Mouse (Mus musculus): ENCODE measurements around the gene Mcrip1. TPM values are rescaled to one million over a fixed set of nuclear protein-coding genes. Genes with fewer than 3 reads are reported as not detected.

Mcrip1 gene
- polyA plus RNA-seq, 1 experiment from 2014 or later = 78.0 TPM

DNA sequence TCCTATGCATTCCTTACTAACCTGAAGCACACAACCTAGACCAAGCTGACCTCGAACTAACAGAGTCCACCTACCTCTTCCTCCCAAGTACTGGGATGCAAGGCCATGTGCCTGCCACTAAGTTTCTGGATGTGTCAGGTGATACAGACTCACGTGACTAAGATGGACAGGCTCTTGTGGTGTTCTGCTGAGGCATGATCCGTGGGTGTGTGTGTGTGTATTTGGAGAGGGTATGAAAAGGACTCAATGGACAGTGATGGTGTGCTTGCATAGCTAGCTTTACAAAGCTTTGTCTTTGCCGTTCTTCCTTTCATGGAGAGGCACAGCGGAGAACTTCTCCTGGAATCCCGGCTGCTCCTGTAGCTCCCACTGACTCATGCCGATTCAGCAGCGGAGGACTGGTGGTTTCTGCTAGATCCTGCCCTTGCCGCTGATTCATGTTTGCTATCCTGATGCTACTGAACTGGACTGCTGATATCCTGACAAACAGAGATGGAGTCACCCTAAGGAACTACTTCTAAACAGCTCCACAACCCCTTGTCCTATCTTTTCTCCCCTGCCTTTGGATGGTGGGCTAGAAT, 41.1 kb downstream of the Mcrip1 start:
- ChIA-PET POLR2A (interaction anchor here (1.1 kb wide), 1 partner anchor 17 kb away, joined by 4 read pairs; the partner anchor contains the start of gene Slc25a10), CTCF (interaction anchor here (0.9 to 4.2 kb wide), 3 partner anchors 17 to 150 kb away, joined by 3 to 26 read pairs (median 4); partner anchors contain the start of genes P4hb and Slc25a10)
- DNase-seq (ENCODE audit: low read depth, low spot score) = no peak
- in situ Hi-C loops (cut with MboI; ENCODE audit: low pct_unique_long_range_greater_than_20kb) = no loop called here
- no peak for ATAC-seq
- TF ChIP-seq CTCF (IDR thresholded peaks at IDR 0.05) = no peak
- no peaks in the 10 kb centered on the region for H3K27me3 ChIP-seq

DNA sequence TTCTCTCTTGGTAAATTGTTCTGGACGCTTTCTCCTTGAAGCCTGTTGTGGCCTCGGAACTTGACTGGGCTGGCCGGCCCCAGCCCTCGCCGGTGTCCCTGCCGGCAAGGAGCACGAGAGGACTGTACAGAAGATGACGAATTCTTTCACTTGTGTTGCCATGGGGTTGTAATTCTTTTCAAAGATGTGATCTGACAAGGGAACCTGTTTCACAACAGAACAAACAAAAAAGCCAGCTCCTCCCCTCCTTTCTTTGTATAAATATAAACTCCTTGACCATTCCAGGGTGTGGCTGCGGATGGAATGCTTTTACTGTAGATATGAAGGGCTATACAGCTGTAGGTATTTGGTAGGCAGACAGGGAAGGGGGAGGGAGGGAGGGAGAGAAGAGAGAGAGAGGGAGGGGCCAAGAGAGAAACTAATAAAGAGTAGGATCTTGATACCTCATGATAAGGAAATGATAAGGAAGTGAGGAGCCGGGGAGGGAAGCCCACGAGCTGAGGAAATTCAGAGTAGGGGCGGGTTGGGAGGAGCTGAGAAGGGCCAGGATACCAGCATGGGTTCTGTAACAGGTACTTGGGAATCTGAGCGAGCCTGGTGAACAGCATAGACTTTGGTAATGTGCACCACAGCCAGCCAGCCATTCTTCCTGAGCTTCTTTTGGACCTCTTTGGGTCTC, 41.8 kb downstream of the Mcrip1 start:
- DNase-seq (ENCODE audit: low read depth, low spot score) (no peak), ATAC-seq (no peak)
- CTCF ChIA-PET = interaction anchor here (0.9 to 4.2 kb wide), 3 partner anchors 17 to 151 kb away, joined by 3 to 26 read pairs (median 4); partner anchors contain the start of genes P4hb and Slc25a10
- no peaks in the 10 kb centered on the region for H3K27me3 ChIP-seq
- no peak for TF ChIP-seq CTCF (IDR thresholded peaks at IDR 0.05)
- in situ Hi-C loops (cut with MboI; ENCODE audit: low pct_unique_long_range_greater_than_20kb) = no loop called here
- POLR2A ChIA-PET = interaction anchor here (1.1 kb wide), 1 partner anchor 17 kb away, joined by 4 read pairs; the partner anchor contains the start of gene Slc25a10

DNA sequence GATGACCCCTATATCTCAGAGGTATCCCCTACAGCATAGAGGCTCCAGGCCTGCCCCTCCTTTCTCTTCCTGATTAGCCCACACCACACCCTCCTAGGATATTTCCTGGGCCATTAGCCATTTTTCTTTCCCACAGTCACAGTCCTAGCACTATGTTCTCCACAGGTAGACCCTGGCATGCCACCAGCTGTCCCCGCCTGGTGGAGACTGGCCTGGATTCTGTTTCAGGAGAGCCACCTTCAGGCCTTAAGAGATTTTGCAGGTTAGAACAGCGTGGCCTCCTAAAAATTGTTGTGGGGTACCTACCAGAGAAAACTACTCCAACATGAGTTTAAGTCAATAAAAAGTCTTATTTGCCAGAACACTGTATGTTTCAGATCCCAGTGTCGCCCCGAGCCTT, 42.6 kb downstream of the Mcrip1 start:
- no peaks in the 10 kb centered on the region for H3K27me3 ChIP-seq
- DNase-seq (ENCODE audit: low read depth, low spot score) (no peak), ATAC-seq (no peak)
- in situ Hi-C loops (cut with MboI; ENCODE audit: low pct_unique_long_range_greater_than_20kb) = no loop called here
- POLR2A ChIA-PET = no interaction called here
- CTCF ChIA-PET = interaction anchor here (1.1 to 4.2 kb wide), 3 partner anchors 8 to 16 kb away, joined by 3 to 26 read pairs (median 3); partner anchors contain the start of gene Slc25a10
- TF ChIP-seq CTCF (IDR thresholded peaks at IDR 0.05) = no peak

DNA sequence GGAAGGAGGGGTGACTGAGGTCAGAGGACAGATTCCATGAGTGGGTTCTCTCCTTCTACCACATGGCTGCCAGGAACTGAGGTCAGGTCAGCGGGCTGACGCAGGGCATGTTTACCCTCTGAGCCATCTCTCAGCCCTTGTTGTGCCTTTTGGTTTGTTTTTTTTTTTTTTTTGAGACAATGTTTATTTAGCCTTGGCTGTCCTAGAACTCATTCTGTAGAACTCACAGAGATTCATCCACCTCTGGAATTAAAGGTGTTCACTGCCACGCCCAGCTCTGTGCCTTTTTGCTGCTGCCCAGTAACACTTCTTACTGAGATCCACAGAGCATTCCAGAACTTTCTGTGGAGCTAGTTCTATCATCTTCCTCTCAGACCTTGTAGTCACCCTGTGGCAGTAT, 43.9 kb downstream of the Mcrip1 start:
- no peaks in the 10 kb centered on the region for H3K27me3 ChIP-seq
- no peak for DNase-seq (ENCODE audit: low read depth, low spot score)
- no peak for ATAC-seq
- POLR2A ChIA-PET = no interaction called here
- in situ Hi-C loops (cut with MboI; ENCODE audit: low pct_unique_long_range_greater_than_20kb) = no loop called here
- no peak for TF ChIP-seq CTCF (IDR thresholded peaks at IDR 0.05)
- CTCF ChIA-PET = interaction anchor here (1.1 to 4.2 kb wide), 2 partner anchors 10 to 15 kb away, joined by 3 to 26 read pairs; partner anchors contain the start of gene Slc25a10

DNA sequence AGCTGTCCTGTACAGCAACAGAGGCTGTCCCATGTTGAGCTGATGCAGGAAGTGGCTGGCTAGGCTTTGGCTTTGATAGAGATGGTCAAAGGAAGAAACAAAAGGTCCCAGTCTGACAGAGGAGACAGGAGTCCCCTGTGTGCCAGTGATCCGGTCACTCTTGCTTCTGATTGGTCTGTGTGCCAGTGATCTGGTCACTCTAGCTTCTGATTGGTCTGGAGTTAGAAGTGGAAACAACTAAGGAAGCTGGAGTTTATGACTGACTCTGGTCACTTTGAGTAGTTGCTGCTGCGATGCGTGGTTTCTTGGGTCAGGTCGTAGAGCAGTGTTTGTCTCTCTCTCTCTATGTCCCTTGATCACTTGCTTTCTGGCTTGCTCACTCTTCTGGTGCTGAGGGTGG, 47.8 kb downstream of the Mcrip1 start:
- TF ChIP-seq CTCF (IDR thresholded peaks at IDR 0.05) = no peak

DNA sequence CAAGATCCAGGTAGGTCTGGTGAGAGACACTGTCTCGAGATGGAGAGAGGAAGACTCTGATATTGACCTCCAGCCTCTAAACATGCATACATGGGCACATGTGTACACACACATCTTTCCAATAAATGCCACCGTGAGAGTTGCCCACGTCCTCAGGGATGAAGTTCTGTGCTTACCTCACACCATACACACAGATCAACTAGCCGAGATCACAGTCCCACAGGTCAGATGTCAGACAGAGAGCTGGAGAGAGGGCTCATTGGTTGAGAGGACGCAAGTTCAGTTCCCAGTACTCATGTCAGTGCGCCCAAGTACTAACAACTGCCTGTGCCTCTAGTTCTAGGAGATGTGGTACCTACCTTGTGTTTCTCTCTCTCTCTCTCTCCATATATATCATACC, 48.5 kb downstream of the Mcrip1 start:
- in situ Hi-C loops (cut with MboI; ENCODE audit: low pct_unique_long_range_greater_than_20kb) = no loop called here
- DNase-seq (ENCODE audit: low read depth, low spot score) (no peak), ATAC-seq (no peak)
- no peaks in the 10 kb centered on the region for H3K27me3 ChIP-seq
- no peak for TF ChIP-seq CTCF (IDR thresholded peaks at IDR 0.05)
- CTCF ChIA-PET = interaction anchor here (1.2 kb wide), 1 partner anchor 11 kb away, joined by 3 read pairs; no protein-coding TSS in a partner anchor
- POLR2A ChIA-PET = interaction anchor here (0.6 to 1.8 kb wide), 2 partner anchors 9 to 14 kb away, joined by 3 to 4 read pairs; partner anchors contain the start of gene Slc25a10

More for the DNA sequence above, 47.8 kb downstream of the Mcrip1 start:
- ATAC-seq (no peak), DNase-seq (ENCODE audit: low read depth, low spot score) (no peak)
- ChIA-PET POLR2A (interaction anchor here (0.6 to 1.8 kb wide), 2 partner anchors 10 to 13 kb away, joined by 3 to 4 read pairs; partner anchors contain the start of gene Slc25a10), CTCF (interaction anchor here (1.9 kb wide), 1 partner anchor 12 kb away, joined by 8 read pairs; no protein-coding TSS in a partner anchor)
- no peaks in the 10 kb centered on the region for H3K27me3 ChIP-seq
- in situ Hi-C loops (cut with MboI; ENCODE audit: low pct_unique_long_range_greater_than_20kb) = no loop called here

DNA sequence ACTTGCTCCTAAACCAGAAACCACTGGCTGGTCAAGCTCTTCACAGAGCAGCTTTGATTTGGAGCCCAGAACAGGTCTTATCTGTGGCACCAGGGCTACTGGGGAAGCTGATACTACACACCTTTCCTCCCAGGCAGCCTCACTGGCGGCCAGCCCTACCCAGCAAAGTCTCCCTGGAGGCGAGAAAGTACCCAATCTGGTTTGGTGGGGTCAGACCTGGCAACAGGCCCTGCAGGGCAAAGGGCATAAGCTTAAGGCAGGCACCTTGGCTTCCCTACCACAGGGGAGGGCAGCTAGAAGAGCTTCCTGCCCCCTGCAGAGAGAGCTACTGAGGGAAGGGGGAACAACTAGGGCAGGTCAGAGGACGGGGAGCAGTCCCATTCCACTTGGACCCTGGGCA, 49.2 kb downstream of the Mcrip1 start:
- TF ChIP-seq CTCF (IDR thresholded peaks at IDR 0.05) = no peak
- ChIA-PET POLR2A (interaction anchor here (0.6 to 1.8 kb wide), 2 partner anchors 8 to 297 kb away, joined by 3 to 4 read pairs; partner anchors contain the start of gene Slc25a10), CTCF (interaction anchor here (1.2 kb wide), 1 partner anchor 11 kb away, joined by 3 read pairs; no protein-coding TSS in a partner anchor)
- ATAC-seq = no peak
- in situ Hi-C loops (cut with MboI; ENCODE audit: low pct_unique_long_range_greater_than_20kb) = no loop called here
- no peaks in the 10 kb centered on the region for H3K27me3 ChIP-seq
- no peak for DNase-seq (ENCODE audit: low read depth, low spot score)

DNA sequence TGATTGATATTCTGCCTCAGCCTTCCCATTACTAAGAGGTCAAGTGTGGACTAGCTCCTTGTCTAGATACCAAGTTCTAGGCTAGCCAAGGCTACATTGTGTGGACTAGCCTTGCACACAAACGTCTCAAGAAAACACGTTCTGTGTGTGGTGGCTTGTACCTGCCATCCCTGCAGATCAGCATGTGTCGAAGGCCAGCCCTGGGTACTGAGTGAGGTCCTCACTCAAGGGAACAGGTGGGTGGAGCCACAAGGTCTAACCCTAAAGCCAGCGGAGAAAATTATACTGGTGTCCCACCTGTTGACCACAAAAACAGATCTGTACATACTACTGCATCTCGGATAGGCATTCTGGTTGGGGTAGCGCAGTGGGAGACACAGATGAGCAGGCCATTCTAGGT, 49.6 kb downstream of the Mcrip1 start:
- ATAC-seq = no peak
- TF ChIP-seq CTCF (IDR thresholded peaks at IDR 0.05) = no peak
- ChIA-PET POLR2A (interaction anchor here (0.6 to 1.8 kb wide), 2 partner anchors 8 to 297 kb away, joined by 3 to 4 read pairs; partner anchors contain the start of gene Slc25a10), CTCF (interaction anchor here (1.2 kb wide), 1 partner anchor 10 kb away, joined by 3 read pairs; no protein-coding TSS in a partner anchor)
- no peaks in the 10 kb centered on the region for H3K27me3 ChIP-seq
- DNase-seq (ENCODE audit: low read depth, low spot score) = no peak
- in situ Hi-C loops (cut with MboI; ENCODE audit: low pct_unique_long_range_greater_than_20kb) = no loop called here

DNA sequence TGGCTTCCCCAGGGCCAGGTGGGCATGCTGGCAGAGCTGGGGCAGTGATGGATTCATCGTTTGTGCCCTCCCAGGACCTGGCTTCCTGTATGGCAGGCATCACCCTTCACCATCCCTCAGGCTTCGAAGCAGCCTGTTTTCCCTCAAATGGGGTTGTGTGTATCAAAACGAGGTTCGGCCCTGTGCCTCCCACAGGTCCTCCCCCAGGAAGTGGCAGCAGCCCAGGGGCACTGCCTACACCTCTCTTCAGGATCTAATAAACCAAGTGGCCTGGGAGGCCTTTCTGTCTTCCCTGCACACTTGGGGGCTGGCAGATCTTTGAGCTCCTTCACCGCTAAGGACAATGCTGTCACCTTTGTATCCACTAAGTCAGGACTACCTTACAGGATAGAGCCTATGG, 50.6 kb downstream of the Mcrip1 start:
- DNase-seq (ENCODE audit: low read depth, low spot score) (no peak), ATAC-seq (no peak)
- no peaks in the 10 kb centered on the region for H3K27me3 ChIP-seq
- ChIA-PET CTCF (no interaction called here), POLR2A (no interaction called here)
- in situ Hi-C loops (cut with MboI; ENCODE audit: low pct_unique_long_range_greater_than_20kb) = no loop called here
- TF ChIP-seq CTCF (IDR thresholded peaks at IDR 0.05) = no peak

DNA sequence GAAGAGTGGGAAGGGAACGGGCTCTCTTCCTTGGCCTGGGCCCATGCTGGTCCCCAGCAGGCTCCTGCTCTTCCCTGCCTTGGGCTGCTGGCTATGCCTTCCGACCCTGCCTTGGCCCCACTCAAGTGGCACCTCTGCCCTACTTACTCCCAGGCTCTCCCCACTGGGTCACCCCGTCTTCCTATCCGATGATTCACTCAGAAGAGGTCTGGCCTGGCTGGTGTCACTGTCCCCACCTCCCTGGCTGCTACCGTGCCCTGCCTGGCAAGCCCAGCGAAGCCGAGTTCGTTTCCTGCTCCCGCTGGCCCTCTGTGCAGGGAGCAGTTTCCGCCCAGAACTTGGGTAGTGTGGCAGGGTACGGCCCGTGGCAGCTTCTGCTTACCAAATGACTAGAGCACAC, 51.3 kb downstream of the Mcrip1 start:
- no peak for ATAC-seq
- ChIA-PET CTCF (interaction anchor here (1.1 kb wide), 1 partner anchor 9 kb away, joined by 3 read pairs; no protein-coding TSS in a partner anchor), POLR2A (no interaction called here)
- no peaks in the 10 kb centered on the region for H3K27me3 ChIP-seq
- in situ Hi-C loops (cut with MboI; ENCODE audit: low pct_unique_long_range_greater_than_20kb) = no loop called here
- TF ChIP-seq CTCF (IDR thresholded peaks at IDR 0.05) = no peak
- no peak for DNase-seq (ENCODE audit: low read depth, low spot score)
